Mouse (Mus musculus) monocyte, adult 59 days (primary cell): ENCODE data around the gene Trim61. TPM values are rescaled to one million over a fixed set of nuclear protein-coding genes. Genes with fewer than 3 reads are reported as not detected.

Experiments
- total RNA-seq, 2 experiments: library from RNA; stranded (reverse); gene quantifications; one replicate each; pipeline ENCODE4 v1.2.4; 2023

Trim61 gene
- not detected for total RNA-seq

DNA sequence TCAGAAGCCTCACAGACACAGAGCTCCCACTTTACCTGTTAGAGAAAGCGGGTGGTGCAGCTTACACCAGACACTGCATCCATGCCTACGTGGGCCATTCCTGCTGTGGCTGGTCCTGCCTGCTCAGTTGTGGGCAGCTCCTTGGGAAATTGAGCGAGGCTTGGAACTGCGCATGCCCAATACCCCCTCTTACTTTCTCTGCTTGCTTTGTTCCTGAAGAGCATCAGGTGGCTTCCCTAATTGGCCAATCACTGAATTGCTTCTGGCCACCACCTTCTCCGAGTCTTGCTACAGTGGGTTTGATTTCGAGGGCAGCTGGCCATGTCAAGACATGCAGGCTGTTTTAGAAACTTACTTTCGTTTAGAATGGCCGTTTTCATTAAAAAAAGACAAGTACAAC lies at the start of gene Trim61, which contains the start of gene Trim60:
Trim61 (minus strand) TSS at position 101 of the 400 bp plus-strand sequence.
Trim60 (minus strand) TSS at position 162 of the 400 bp plus-strand sequence.

DNA sequence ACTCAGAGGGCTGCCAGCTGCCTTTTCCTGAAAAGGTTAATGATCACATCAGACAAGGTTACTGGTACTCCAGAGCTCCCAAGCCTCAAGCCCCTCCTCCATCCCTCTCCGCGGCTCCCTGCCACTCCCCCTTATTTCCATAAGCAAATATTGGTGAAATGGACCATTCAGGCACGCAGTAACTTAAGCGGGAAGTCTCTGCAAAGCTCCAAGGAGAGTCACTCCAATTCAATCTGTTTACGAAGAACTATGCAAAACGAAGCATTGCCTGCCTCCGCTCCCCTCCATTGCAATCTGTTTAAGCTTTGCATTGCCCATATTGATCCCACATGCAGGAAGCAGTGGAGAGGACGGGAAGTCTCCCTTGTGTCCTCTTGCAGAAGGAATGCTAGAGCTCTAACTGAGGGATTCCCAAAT lies 18.8 kb upstream of the Trim61 start, which contains the start of gene Apela:
Apela (minus strand) TSS at position 220 of the 417 bp plus-strand sequence.

DNA sequence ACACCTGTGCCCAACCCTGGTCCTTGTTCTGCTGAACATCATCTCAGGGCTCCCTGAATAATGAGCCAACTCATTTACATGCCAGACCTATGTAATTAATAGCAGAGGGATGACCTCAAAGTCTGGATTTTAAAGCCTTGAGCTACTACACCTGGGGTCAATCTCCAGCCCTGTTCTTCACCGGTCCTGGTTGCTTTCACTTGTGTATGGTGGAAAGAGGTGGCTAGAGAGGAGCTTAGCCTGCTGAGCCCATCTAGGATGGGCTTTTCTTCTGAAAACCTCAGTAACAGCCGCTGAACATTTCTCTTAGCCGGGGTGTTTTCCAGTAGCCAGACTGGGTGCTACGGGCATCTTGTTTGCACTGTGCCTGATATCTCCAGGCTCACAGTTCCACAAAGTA lies 30.6 kb downstream of the Trim61 start, which contains the start of gene Trim75:
Trim75 (minus strand) TSS at position 101 of the 400 bp plus-strand sequence.

Other genes with a start within 250 kb of the Trim61 start
- 10 to 100 TPM; 49.2 to 49.7 TPM for gene Klhl2, start 168.5 kb downstream of the Trim61 start, total RNA-seq
- gene Tmem192, start 71.3 kb downstream of the Trim61 start, total RNA-seq: 10 to 100 TPM; 43.7 to 50.3 TPM
- not detected for gene Trim75, start 30.7 kb downstream of the Trim61 start, total RNA-seq
- gene Trim60, start 61 bp upstream of the Trim61 start, total RNA-seq: not detected
- gene Apela, start 18.8 kb upstream of the Trim61 start, total RNA-seq: not detected
- not detected for gene Gm10663, start 56.5 kb upstream of the Trim61 start, total RNA-seq
- gene BC030870, start 111.0 kb upstream of the Trim61 start, total RNA-seq: not detected